Mouse (Mus musculus) ovary, adult 2 months (tissue): ENCODE measurements around the gene Gm10439. TPM values are rescaled to one million over a fixed set of nuclear protein-coding genes. Genes with fewer than 3 reads are reported as not detected.

Source experiments
- polyA plus RNA-seq: library from polyadenylated mRNA; depleted of rRNA; stranded (reverse); fragments of >200 nt; gene quantifications from 2 replicates; pipeline ENCODE4 v1.2.3, GENCODE M21; 2012; rRNA removed

Gene Gm10439
- polyA plus RNA-seq, result not detected in 2 replicates

GRCm38 (mm10) chrX:149594270-149594669, at the start of gene Gm10439:
Gm10439 (plus strand) TSS chrX:149594570.

Other genes starting within 250 kb of the Gm10439 start
- gene Gm15085, start 147.0 kb upstream of the Gm10439 start, polyA plus RNA-seq, result not detected in 2 replicates
- gene Gm15097, start 189.9 kb downstream of the Gm10439 start, polyA plus RNA-seq, result not detected in 2 replicates